Mouse (Mus musculus) kidney, embryonic 15.5 days (tissue): ENCODE results near the gene Polr2e. TPM values are rescaled to one million over a fixed set of nuclear protein-coding genes. Genes with fewer than 3 reads are reported as not detected.

Experiments
- ATAC-seq: fragments of 200-750 bp; cut with Nextera tagmentation; replicated peaks from 2 replicates; pipeline ENCODE4 v1.8.0; 2017; ENCODE audit warnings: moderate TSS enrichment; ENCODE audit not compliant: low FRiP score
- H3K27ac ChIP-seq: fragments of 300-500 bp; sonication (generic); 2 replicates; pipeline ENCODE4 v1.5.1; 2015; ENCODE audit warnings: mild to moderate bottlenecking, inconsistent platforms
- H3K27me3 ChIP-seq: fragments of 300-500 bp; sonication (generic); 2 replicates; pipeline ENCODE4 v1.6.1; 2015; ENCODE audit warnings: inconsistent platforms
- H3K36me3 ChIP-seq: fragments of 300-500 bp; sonication (generic); 2 replicates; pipeline ENCODE4 v1.6.1; 2015; ENCODE audit warnings: inconsistent platforms
- H3K4me1 ChIP-seq: fragments of 300-500 bp; sonication (generic); 2 replicates; pipeline ENCODE4 v1.6.1; 2015; ENCODE audit warnings: inconsistent platforms
- H3K4me2 ChIP-seq: fragments of 300-500 bp; sonication (generic); 2 replicates; pipeline ENCODE4 v1.6.1; 2015; ENCODE audit warnings: moderate library complexity, mild to moderate bottlenecking, inconsistent platforms
- H3K4me3 ChIP-seq: fragments of 300-500 bp; sonication (generic); replicated peaks from 2 replicates; pipeline ENCODE4 v1.5.1; 2015; ENCODE audit warnings: mild to moderate bottlenecking, inconsistent platforms
- H3K9ac ChIP-seq: fragments of 300-500 bp; sonication (generic); 2 replicates; pipeline ENCODE4 v1.6.1; 2015; ENCODE audit warnings: mild to moderate bottlenecking, inconsistent platforms
- H3K9me3 ChIP-seq: fragments of 300-500 bp; sonication (generic); replicated peaks from 2 replicates; pipeline ENCODE4 v1.6.1; 2016; ENCODE audit warnings: inconsistent platforms
- WGBS: fragments of 180-500 bp; shearing (Covaris S2); methylation state at CpG from one replicate; pipeline ENCODE4 v1.1.7; 2015; ENCODE audit warnings: mixed read lengths; 5-methylcytosine and 5-hydroxymethylcytosine counted together
- polyA plus RNA-seq: library from polyadenylated mRNA; unstranded; fragments of >200 nt; fragmentation: Nextera tagmentation; extraction: Ambion mirVana; gene quantifications from 2 replicates; pipeline ENCODE4 v1.2.1, GENCODE M21; 2015

Polr2e gene
- polyA plus RNA-seq, 1 experiment from 2014 or later: 243 TPM

- peaks cover 19% of the 10 kb centered on the region for H3K27me3 ChIP-seq
- ATAC-seq: no peak
- no peak overlapping the region for H3K27ac ChIP-seq
- peaks cover 21% of the 10 kb centered on the region for H3K4me1 ChIP-seq
- H3K36me3 ChIP-seq: peaks cover 3% of the 10 kb centered on the region; the same call in 1 of the 2 replicates
- no peak overlapping the region for H3K4me2 ChIP-seq
- WGBS: 62% methylated on average over 9 of the region's 9 CpGs
- no peaks in the 10 kb centered on the region for H3K9me3 ChIP-seq
- H3K9ac ChIP-seq: no peak overlapping the region
- no peak overlapping the region for H3K4me3 ChIP-seq
Measured at GRCm38 (mm10) chr10:80003374-80004232, 36.0 kb downstream of the Polr2e start.

- no peak overlapping the region for H3K27ac ChIP-seq
- no peak for ATAC-seq
- peaks cover 29% of the 10 kb centered on the region for H3K4me1 ChIP-seq
- H3K27me3 ChIP-seq: peaks cover 19% of the 10 kb centered on the region
- H3K9me3 ChIP-seq: no peaks in the 10 kb centered on the region
- no peak overlapping the region for H3K9ac ChIP-seq
- 26% methylated on average over 21 of the region's 21 CpGs for WGBS
- H3K4me3 ChIP-seq: no peak overlapping the region
- H3K36me3 ChIP-seq: no peaks in the 10 kb centered on the region
- peak overlapping the region; percentile 10; the same call in 1 of the 2 replicates for H3K4me2 ChIP-seq
Measured at GRCm38 (mm10) chr10:80002829-80003228, 36.8 kb downstream of the Polr2e start.

GRCm38 (mm10) chr10:80001945-80002344 is 37.6 kb downstream of the Polr2e start:
- H3K9me3 ChIP-seq: no peaks in the 10 kb centered on the region
- no peak for ATAC-seq
- no peak overlapping the region for H3K4me2 ChIP-seq
- H3K36me3 ChIP-seq: no peaks in the 10 kb centered on the region
- no peak overlapping the region for H3K4me3 ChIP-seq
- 75% methylated on average over 9 of the region's 9 CpGs for WGBS
- no peak overlapping the region for H3K9ac ChIP-seq
- peaks cover 37% of the 10 kb centered on the region for H3K4me1 ChIP-seq
- H3K27me3 ChIP-seq: peaks cover 19% of the 10 kb centered on the region
- no peak overlapping the region for H3K27ac ChIP-seq

- H3K4me1 ChIP-seq: peaks cover 37% of the 10 kb centered on the region
- WGBS: 13% methylated on average over 15 of the region's 15 CpGs
- H3K4me2 ChIP-seq: peak overlapping the region; percentile 87
- H3K4me3 ChIP-seq: peak overlapping the region; percentile 61
- no peak overlapping the region; the same call in 1 of the 2 replicates for H3K9ac ChIP-seq
- no peak for ATAC-seq
- H3K36me3 ChIP-seq: peaks cover 24% of the 10 kb centered on the region
- H3K9me3 ChIP-seq: no peaks in the 10 kb centered on the region
- no peak overlapping the region for H3K27ac ChIP-seq
- H3K27me3 ChIP-seq: peaks cover 16% of the 10 kb centered on the region
Measured at GRCm38 (mm10) chr10:79997819-79998218, 41.8 kb downstream of the Polr2e start.

- H3K27ac ChIP-seq: peak overlapping the region; percentile 77
- WGBS: under 1% methylated on average over 35 of the region's 35 CpGs
- peak; percentile 67 for ATAC-seq
Measured at GRCm38 (mm10) chr10:79997034-79997760, 42.4 kb downstream of the Polr2e start.

GRCm38 (mm10) chr10:79996272-79997033 is 43.1 kb downstream of the Polr2e start, which contains the start of gene Abca7:
Gene Abca7 (plus strand): TSS chr10:79996494.
- peak within 1 kb of the TSS; percentile 87 for H3K4me2 ChIP-seq
- peak within 1 kb of the TSS; percentile 61 for H3K4me3 ChIP-seq
- peaks cover 9% of the 10 kb centered on the region for H3K27me3 ChIP-seq
- peaks cover 28% of the 10 kb centered on the region for H3K4me1 ChIP-seq
- under 1% methylated on average over 34 of the region's 34 CpGs for WGBS
- peak within 1 kb of the TSS; percentile 62 for H3K9ac ChIP-seq
- peaks cover 38% of the 10 kb centered on the region for H3K36me3 ChIP-seq
- ATAC-seq: peak; percentile 89
- H3K27ac ChIP-seq: peak within 1 kb of the TSS; percentile 77
- peaks cover 3% of the 10 kb centered on the region; the same call in 1 of the 2 replicates for H3K9me3 ChIP-seq

More at GRCm38 (mm10) chr10:79997034-79997760, 42.4 kb downstream of the Polr2e start:
- Histone ChIP-seq H3K4me1 (peaks cover 32% of the 10 kb centered on the region), H3K4me2 (peak overlapping the region; percentile 87), H3K27me3 (peaks cover 16% of the 10 kb centered on the region), H3K9me3 (no peaks in the 10 kb centered on the region), H3K9ac (peak overlapping the region; percentile 62), H3K36me3 (peaks cover 30% of the 10 kb centered on the region), H3K4me3 (peak overlapping the region; percentile 61)

- ATAC-seq: no peak
- no peak overlapping the region for H3K4me3 ChIP-seq
- no peak overlapping the region for H3K4me2 ChIP-seq
- peaks cover 46% of the 10 kb centered on the region for H3K36me3 ChIP-seq
- H3K27ac ChIP-seq: peak overlapping the region; percentile 39; the same call in 1 of the 2 replicates
- WGBS: 69% methylated on average over 1 of the region's 1 CpGs
- H3K4me1 ChIP-seq: peaks cover 35% of the 10 kb centered on the region
- H3K9ac ChIP-seq: no peak overlapping the region
- H3K9me3 ChIP-seq: peaks cover 7% of the 10 kb centered on the region; the same call in 1 of the 2 replicates
- H3K27me3 ChIP-seq: peaks cover 4% of the 10 kb centered on the region
Measured at GRCm38 (mm10) chr10:79995636-79996035, 44.0 kb downstream of the Polr2e start.

- peaks cover 43% of the 10 kb centered on the region for H3K4me1 ChIP-seq
- H3K4me2 ChIP-seq: no peak overlapping the region
- H3K27ac ChIP-seq: peak overlapping the region; percentile 5; the same call in 1 of the 2 replicates
- H3K36me3 ChIP-seq: peaks cover 46% of the 10 kb centered on the region
- WGBS: 86% methylated on average over 16 of the region's 16 CpGs
- no peaks in the 10 kb centered on the region for H3K27me3 ChIP-seq
- H3K9ac ChIP-seq: no peak overlapping the region
- H3K9me3 ChIP-seq: peaks cover 7% of the 10 kb centered on the region; the same call in 1 of the 2 replicates
- no peak for ATAC-seq
- H3K4me3 ChIP-seq: no peak overlapping the region
Measured at GRCm38 (mm10) chr10:79994397-79995115, 45.0 kb downstream of the Polr2e start.

GRCm38 (mm10) chr10:79991548-79991947 is 48.0 kb downstream of the Polr2e start:
- H3K36me3 ChIP-seq: peaks cover 46% of the 10 kb centered on the region
- peaks cover 51% of the 10 kb centered on the region for H3K4me1 ChIP-seq
- H3K9ac ChIP-seq: no peak overlapping the region
- peaks cover 6% of the 10 kb centered on the region; the same call in 1 of the 2 replicates for H3K27me3 ChIP-seq
- WGBS: 90% methylated on average over 6 of the region's 6 CpGs
- H3K4me2 ChIP-seq: peak overlapping the region; percentile 79
- no peak for ATAC-seq
- peaks cover 7% of the 10 kb centered on the region; the same call in 1 of the 2 replicates for H3K9me3 ChIP-seq
- no peak overlapping the region for H3K27ac ChIP-seq
- no peak overlapping the region for H3K4me3 ChIP-seq

GRCm38 (mm10) chr10:79991099-79991498 is 48.5 kb downstream of the Polr2e start:
- 59% methylated on average over 12 of the region's 12 CpGs for WGBS
- no peak overlapping the region for H3K27ac ChIP-seq
- H3K9ac ChIP-seq: no peak overlapping the region
- peak overlapping the region; percentile 79 for H3K4me2 ChIP-seq
- H3K9me3 ChIP-seq: peaks cover 7% of the 10 kb centered on the region; the same call in 1 of the 2 replicates
- H3K4me3 ChIP-seq: peak overlapping the region; percentile 14; the same call in 1 of the 2 replicates
- ATAC-seq: no peak
- peaks cover 53% of the 10 kb centered on the region for H3K4me1 ChIP-seq
- H3K36me3 ChIP-seq: peaks cover 46% of the 10 kb centered on the region
- H3K27me3 ChIP-seq: peaks cover 6% of the 10 kb centered on the region; the same call in 1 of the 2 replicates
